Mouse (Mus musculus) liver, adult 2 months (tissue): Measurements from ENCODE around the gene Inpp5d.

ENCODE experiments used
- CTCF ChIP-seq: fragments of 200-500 bp; IDR thresholded peaks from 2 replicates; pipeline ENCODE4 v1.5.1; 2011; ENCODE audit warnings: low read depth, low read length, control low read depth
- POLR2A ChIP-seq: fragments of 200-500 bp; IDR thresholded peaks from 2 replicates; pipeline ENCODE4 v1.6.1; 2011; ENCODE audit warnings: low read length, control low read depth; ENCODE audit not compliant: insufficient read depth; ENCODE audit errors: extremely low read depth

DNA sequence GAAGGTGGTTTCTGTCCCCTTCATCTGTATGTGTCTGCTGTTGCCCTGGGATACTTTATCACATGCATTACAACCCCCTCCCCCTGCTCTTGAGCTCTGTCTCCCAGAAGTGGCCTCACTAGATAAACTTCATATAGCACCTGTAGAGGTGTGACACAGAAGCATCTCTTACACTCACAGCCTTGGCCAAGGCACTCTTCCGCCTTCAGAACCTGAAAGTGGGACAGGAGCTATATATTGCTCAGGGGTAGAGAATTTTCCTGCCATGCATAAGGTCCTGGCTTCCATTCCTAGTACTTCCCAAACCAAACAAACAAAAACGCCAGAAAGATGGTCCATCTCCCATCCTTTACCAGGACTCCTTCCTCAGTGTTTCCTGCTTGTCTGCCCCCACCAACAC is 84.1 kb downstream of the Inpp5d start:
- no peak for TF ChIP-seq CTCF
- TF ChIP-seq POLR2A, result no peak
